Mouse (Mus musculus) olfactory bulb, adult 2 months (tissue): ENCODE measurements around the gene Twist1.

Source experiments
- CTCF ChIP-seq: fragments of 200-500 bp; IDR thresholded peaks from 2 replicates; pipeline ENCODE4 v1.5.1; 2012; ENCODE audit warnings: low read depth, mild to moderate bottlenecking, low read length, moderate library complexity; ENCODE audit not compliant: insufficient read depth
- POLR2A ChIP-seq: fragments of 200-500 bp; IDR thresholded peaks from 2 replicates; pipeline ENCODE4 v1.6.1; 2012; ENCODE audit warnings: mild to moderate bottlenecking, low read depth, low read length, moderate library complexity; ENCODE audit not compliant: insufficient read depth

DNA sequence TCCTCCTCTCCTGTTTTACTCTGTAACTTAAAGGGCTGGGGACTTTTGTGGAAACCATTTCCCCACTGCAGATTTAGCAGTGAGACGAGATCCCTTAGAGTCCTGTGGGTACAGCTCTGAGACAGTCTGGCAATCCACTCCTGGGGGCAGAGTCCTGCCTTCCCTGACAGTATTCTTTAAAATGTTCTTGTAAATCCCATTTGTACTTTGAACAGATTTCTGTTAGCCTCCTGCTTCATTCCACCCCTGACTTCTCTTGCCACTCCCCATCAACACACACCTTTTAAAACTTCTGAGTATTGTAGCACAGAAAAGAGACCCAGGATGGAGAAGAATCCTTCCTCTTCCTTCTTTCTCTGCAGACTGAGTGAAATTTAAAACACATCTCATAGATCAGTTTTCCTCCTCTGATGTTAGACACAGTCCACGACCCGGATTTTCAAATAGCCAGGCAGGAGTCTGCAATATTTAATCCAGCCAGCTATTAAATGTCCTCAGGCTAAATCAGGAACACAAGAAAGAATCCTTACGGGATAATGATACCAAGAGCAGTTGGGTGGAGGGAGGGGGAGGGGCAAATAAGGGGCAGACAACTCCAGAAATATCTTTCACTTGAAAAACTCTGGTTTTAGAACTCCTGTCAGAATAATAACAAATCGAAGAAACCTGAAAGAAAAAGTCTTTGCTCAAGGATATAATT is 8.3 kb downstream of the Twist1 start:
- TF ChIP-seq CTCF (no peak), POLR2A (no peak)
